Mouse (Mus musculus) 3T3-L1 (cell line): ENCODE data around the gene Olr1.
A peak's percentile ranks its signal among the peaks of the same experiment; 100 is the strongest.
"Not testable (repeated sequence)": the region's sequence is repeated elsewhere in the genome, so short reads cannot be mapped to it uniquely, and the experiment has no call there.

Source experiments
- DNase-seq: peaks from one replicate; pipeline ENCODE4 v3.0.0-alpha.2; 2015; ENCODE audit warnings: low read depth, low spot score

Olr1 gene

GRCm38 (mm10) chr6:129512868-129513267, 5.9 kb upstream of the Olr1 start:
- no peak for DNase-seq

GRCm38 (mm10) chr6:129512367-129512766, 5.4 kb upstream of the Olr1 start, which contains the start of gene Tmem52b:
Gene Tmem52b (plus strand): TSS chr6:129512555.
- no peak for DNase-seq

DNA sequence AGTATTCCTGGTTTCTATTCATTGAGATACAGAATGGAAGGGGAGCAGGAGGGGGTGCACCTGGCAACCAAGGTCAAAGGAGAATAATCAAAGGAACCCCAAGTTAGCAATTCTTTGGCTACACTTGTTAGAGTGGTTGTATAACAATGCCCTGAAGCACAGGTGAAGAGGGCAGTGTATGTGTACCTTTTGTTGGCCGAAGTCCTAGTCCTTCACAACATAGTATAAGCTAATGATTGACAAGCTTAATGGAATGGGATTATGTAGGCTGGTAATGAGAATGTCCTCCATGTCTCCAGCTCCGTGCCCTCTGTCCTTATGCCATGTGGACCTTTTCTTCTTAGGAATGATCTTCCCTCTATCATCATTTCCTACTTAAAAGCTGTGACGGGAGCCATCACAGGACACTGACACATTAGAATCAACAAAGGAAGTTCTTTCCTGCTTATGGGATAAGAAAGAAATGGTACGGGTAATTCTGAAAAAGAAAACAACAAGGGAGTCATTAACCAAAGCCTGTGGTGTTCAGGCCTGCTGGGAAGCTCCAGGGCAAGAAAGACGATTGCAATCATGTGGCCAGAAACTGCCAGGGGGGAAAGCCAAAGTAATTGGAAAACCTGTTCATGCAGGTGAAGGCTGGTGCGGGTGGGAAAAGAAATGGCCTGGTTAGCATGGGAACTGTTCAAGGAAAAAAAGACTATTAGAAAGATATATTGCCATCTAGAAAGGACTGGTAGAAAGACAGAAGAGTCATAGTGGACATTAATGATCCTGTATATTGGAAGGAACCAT, 3.4 kb upstream of the Olr1 start:
- DNase-seq = no peak

DNA sequence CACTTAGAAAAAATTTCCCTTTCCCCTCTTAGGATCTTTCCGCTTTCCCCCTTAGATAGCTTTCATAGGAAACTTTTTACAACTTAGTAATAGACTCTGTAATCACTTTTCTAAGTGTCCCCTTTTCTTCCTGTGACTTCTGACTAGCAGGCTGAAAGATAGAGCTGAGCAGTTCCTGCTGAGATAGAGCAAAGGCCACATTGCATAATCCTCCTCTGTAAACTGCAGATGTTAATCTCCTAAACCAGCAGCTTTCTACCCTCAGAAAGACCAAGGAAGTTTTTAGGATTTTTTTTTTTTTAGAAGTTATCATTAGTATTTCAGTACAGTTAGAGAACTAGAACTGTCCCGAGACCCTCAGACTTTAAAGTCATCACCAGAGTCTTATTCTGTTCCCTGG, 3.5 kb downstream of the Olr1 start:
- DNase-seq = no peak

- DNase-seq = not testable (repeated sequence)
These were observed 7.4 kb downstream of the Olr1 start for GRCm38 (mm10) chr6:129499516-129499915.

DNA sequence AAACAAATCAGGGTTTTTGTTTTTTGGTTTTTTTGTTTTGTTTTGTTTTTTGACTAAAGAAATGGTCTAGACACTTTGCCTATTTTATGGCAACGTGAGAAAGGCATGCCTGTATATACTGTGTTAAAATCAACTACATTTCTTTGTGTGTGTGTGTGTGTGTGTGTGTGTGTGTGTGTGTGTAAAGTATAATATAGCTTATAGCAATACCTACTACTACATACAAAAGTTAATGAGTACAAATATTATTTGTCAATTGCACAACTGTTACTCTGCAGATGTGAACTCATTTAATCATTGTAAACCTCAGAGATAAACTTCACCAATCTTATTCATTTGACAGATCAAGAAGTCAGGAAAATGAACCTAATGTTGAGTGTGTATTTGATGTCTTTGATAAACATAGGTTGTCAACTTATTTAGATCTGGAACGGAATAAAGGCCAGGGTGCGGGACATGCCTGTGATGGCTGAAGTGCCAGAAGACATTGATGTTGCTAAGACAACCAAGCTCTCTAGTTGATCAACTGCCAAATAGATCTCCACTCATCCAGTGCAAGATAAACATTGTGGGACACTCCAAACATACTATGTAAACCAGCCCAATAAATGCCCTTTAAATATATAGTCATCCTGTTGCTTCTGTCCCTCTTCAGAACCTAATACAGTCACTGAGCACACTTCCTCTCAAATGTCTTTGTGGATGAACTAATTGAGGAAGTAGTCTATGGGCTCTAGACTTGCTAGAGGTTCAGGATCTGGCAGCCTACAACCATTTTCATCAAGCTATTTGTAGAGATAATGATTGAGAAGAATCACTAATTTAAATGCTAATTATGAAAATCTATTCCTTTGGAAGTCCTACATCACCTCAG, 9.4 kb downstream of the Olr1 start:
- no peak for DNase-seq

GRCm38 (mm10) chr6:129494924-129495323, 12.0 kb downstream of the Olr1 start:
- DNase-seq = no peak

DNA sequence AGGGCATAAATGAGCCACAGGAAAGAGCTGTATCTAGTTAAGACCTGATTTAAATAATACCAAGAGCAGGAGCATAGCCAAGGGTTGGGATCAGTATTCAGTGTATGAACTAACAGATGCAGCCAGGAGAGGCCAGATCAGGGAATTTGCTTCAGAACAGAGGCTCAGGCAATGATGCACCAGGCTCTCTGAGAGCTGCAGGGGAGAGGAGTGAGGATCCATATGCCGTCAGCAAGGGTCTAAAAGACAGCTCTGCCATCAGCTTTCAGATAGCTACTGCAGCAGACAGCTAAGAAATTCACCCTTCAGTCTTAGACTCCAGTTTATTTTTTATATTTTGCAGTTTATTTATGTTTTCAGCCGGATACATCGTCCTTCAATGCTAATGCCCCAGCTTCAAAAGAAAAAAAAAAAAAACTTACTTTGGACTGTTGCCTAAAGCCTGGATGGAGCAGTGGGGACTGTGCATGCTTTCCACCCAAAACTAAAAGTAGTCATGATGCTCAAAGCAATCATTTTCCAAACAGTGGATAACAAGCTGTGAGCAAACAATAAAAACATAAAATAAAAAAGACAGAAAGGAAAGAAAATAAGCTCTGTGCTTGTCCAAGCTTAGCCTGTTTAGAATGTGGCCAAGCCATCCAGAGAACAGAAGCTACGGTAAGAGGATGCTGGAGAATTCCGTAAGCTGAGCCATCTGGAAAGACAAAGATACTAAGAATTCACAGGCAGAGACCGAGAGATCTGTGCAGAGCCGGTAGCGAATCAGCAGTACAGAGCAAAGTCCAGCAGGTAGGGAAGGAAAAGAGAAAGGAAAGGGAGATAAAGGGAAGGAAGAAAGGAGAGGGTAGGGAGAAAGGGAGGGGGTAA, 26.6 kb downstream of the Olr1 start:
- no peak for DNase-seq

DNA sequence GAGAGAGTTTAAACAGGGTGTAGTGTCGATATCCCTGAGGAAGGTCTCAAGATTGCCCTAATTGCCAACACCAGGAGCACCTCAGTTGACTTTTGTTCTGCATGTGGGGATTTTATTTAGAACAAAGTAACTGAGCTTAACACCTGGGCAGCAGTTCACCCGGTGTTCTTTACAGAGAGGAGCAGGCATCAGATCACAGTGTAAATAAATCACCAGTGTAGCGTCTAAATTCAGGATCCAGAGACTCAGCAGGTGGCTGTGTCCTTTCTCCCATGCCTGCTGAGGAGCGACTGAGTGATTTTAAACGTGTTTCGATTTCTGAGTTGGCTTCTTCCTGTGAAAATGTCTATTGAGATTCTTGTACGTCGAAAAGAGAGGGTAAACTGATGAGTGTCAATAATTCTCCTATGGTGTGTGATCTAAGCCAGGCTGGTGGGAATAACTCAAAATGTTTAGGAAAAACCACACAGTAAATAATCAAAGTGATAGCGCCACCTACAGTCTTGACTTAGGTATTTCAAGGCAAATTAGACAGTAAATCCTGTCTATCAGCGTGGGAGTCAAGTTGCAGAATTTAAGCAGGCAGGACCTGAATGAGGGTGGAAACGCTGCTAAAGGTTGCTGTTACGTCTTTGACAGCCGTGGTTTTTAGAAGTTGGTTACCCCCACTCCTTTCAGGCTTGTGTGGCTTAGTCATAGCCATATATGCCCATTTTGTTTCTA, 30.4 kb downstream of the Olr1 start:
- peak; percentile 52 for DNase-seq

- DNase-seq = no peak
These were observed 34.3 kb downstream of the Olr1 start for GRCm38 (mm10) chr6:129472627-129473026.

DNA sequence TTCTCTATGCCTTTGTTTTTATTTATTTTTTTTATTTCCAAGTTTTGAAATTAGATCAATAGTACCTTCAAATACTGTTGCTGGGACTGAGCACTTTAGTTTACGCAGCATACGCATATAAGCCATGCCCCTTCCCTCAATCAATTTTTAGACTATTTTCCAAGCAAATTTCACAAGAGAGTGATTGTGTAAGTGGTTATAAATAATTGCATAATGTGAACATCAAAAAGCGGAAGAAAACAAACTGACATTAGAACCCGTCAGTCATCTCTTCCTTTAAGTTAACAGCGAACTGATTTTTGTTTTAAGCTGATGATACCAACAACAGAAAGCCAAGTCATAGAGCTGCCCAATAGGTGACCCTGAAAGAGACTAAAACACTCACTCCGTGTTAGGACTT, 35.6 kb downstream of the Olr1 start:
- no peak for DNase-seq

- DNase-seq = peak; percentile 49
These were observed 55.4 kb downstream of the Olr1 start, which contains the start of gene Clec1a for GRCm38 (mm10) chr6:129451411-129452039. Gene Clec1a (minus strand): TSS chr6:129452000.

- peak; percentile 94 for DNase-seq
These were observed 57.2 kb downstream of the Olr1 start for GRCm38 (mm10) chr6:129449743-129450142.

- no peak for DNase-seq
These were observed 68.9 kb downstream of the Olr1 start for GRCm38 (mm10) chr6:129438033-129438432.

DNA sequence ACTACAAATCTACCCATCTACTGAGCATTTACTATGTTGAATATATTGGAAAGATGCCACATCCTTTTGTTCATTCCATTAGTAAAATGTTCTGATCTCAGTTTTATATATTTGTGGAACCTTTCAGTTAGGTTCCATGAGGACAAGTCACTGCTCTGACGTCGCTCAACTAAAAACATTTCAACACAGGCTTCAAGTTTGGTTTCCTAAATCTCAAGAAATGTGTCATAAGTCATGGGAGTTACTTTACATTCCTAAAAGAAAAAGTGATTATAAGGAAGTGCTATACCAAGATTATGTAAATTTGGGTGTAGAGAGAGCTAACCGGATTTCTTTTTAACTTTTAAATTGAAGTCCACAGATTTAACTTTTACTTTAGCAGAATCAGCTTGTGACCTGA, 70.9 kb downstream of the Olr1 start:
- DNase-seq = no peak
